Mouse (Mus musculus) olfactory bulb, adult 2 months (tissue): ENCODE data around the gene Cep104.

Source experiments
- CTCF ChIP-seq: fragments of 200-500 bp; IDR thresholded peaks from 2 replicates; pipeline ENCODE4 v1.5.1; 2012; ENCODE audit warnings: low read depth, mild to moderate bottlenecking, low read length, moderate library complexity; ENCODE audit not compliant: insufficient read depth
- POLR2A ChIP-seq: fragments of 200-500 bp; IDR thresholded peaks from 2 replicates; pipeline ENCODE4 v1.6.1; 2012; ENCODE audit warnings: mild to moderate bottlenecking, low read depth, low read length, moderate library complexity; ENCODE audit not compliant: insufficient read depth

GRCm38 (mm10) chr4:154022407-154022806 lies 47.4 kb downstream of the Cep104 start:
- no peak for TF ChIP-seq POLR2A
- TF ChIP-seq CTCF = no peak
